8 mouse cellular contexts compared by ENCODE assay signal in genomic region chr8:70773833-70774232, GRCm38 (mm10). TPM values are rescaled to one million over a fixed set of nuclear protein-coding genes. Genes with fewer than 3 reads are reported as not detected.
DNase-seq lines count a peak whose midpoint lies in the region; ATAC-seq and TF ChIP-seq lines count a peak whose summit lies in the region.

No protein-coding gene starts in this region.

- H3K27me3 ChIP-seq in neural tube, embryonic 11.5 days (ENCODE audit: control insufficient read depth, insufficient read depth, low read length), result no peaks in the 10 kb centered on the region
- no peaks in the 10 kb centered on the region for H3K27me3 ChIP-seq in embryonic facial prominence, embryonic 13.5 days
- peaks cover 6% of the 10 kb centered on the region; the same call in 1 of the 2 replicates for H3K27me3 ChIP-seq in heart, embryonic 12.5 days (replicated peaks)
- no peaks in the 10 kb centered on the region for H3K27me3 ChIP-seq in kidney, embryonic 14.5 days (ENCODE audit: control insufficient read depth, insufficient read depth, low read length)
- no peaks in the 10 kb centered on the region for H3K27me3 ChIP-seq in lung, postnatal 0 days (replicated peaks; ENCODE audit: insufficient read depth, low read length)
- H3K27me3 ChIP-seq in stomach, embryonic 16.5 days (ENCODE audit: control insufficient read depth, insufficient read depth, low read length), result no peaks in the 10 kb centered on the region

- H3K9me3 ChIP-seq in neural tube, embryonic 11.5 days (ENCODE audit: control insufficient read depth, low read length), result no peaks in the 10 kb centered on the region
- H3K9me3 ChIP-seq in embryonic facial prominence, embryonic 13.5 days, result no peaks in the 10 kb centered on the region
- no peaks in the 10 kb centered on the region for H3K9me3 ChIP-seq in heart, embryonic 12.5 days (replicated peaks)
- H3K9me3 ChIP-seq in kidney, embryonic 14.5 days (ENCODE audit: control insufficient read depth, low read length), result no peaks in the 10 kb centered on the region
- no peaks in the 10 kb centered on the region for H3K9me3 ChIP-seq in lung, postnatal 0 days (ENCODE audit: low read length)
- H3K9me3 ChIP-seq in stomach, embryonic 16.5 days (replicated peaks; ENCODE audit: control insufficient read depth, low read length), result no peaks in the 10 kb centered on the region

- H3K4me3 ChIP-seq in neural tube, embryonic 11.5 days (ENCODE audit: low read depth, low read length), result no peak overlapping the region
- peak overlapping the region; percentile 7; the same call in 1 of the 2 replicates for H3K4me3 ChIP-seq in embryonic facial prominence, embryonic 13.5 days
- H3K4me3 ChIP-seq in heart, embryonic 12.5 days, result 0 out of 2 replicates have a peak overlapping the region, but pooled peaks have one; percentile 1
- H3K4me3 ChIP-seq in kidney, embryonic 14.5 days (ENCODE audit: low read length), result no peak overlapping the region
- H3K4me3 ChIP-seq in lung, postnatal 0 days (ENCODE audit: low read depth, low read length), result no peak overlapping the region
- H3K4me3 ChIP-seq in stomach, embryonic 16.5 days (replicated peaks; ENCODE audit: low read length), result peak overlapping the region; percentile 8

- no peak overlapping the region for H3K4me2 ChIP-seq in neural tube, embryonic 11.5 days (ENCODE audit: low read depth)
- H3K4me2 ChIP-seq in embryonic facial prominence, embryonic 13.5 days, result peak overlapping the region; percentile 83
- H3K4me2 ChIP-seq in heart, embryonic 12.5 days, result no peak overlapping the region; the same call in 1 of the 2 replicates
- H3K4me2 ChIP-seq in kidney, embryonic 14.5 days (replicated peaks; ENCODE audit: low read depth, low read length), result no peak overlapping the region
- H3K4me2 ChIP-seq in lung, postnatal 0 days (replicated peaks; ENCODE audit: low read depth, low read length), result no peak overlapping the region
- peak overlapping the region; percentile 41 for H3K4me2 ChIP-seq in stomach, embryonic 16.5 days (ENCODE audit: low read depth, low read length)

- H3K36me3 ChIP-seq in neural tube, embryonic 11.5 days (ENCODE audit: control insufficient read depth, insufficient read depth, low read length), result peaks cover 11% of the 10 kb centered on the region
- H3K36me3 ChIP-seq in embryonic facial prominence, embryonic 13.5 days, result peaks cover 71% of the 10 kb centered on the region
- H3K36me3 ChIP-seq in heart, embryonic 12.5 days, result peaks cover 57% of the 10 kb centered on the region
- peaks cover 62% of the 10 kb centered on the region for H3K36me3 ChIP-seq in kidney, embryonic 14.5 days (ENCODE audit: control insufficient read depth, insufficient read depth, low read length)
- H3K36me3 ChIP-seq in lung, postnatal 0 days (ENCODE audit: insufficient read depth, low read length), result peaks cover 3% of the 10 kb centered on the region; the same call in 1 of the 2 replicates
- H3K36me3 ChIP-seq in stomach, embryonic 16.5 days (ENCODE audit: control insufficient read depth, insufficient read depth, low read length), result peaks cover 30% of the 10 kb centered on the region

- peaks cover 13% of the 10 kb centered on the region; the same call in 1 of the 2 replicates for H3K4me1 ChIP-seq in neural tube, embryonic 11.5 days (ENCODE audit: control insufficient read depth, insufficient read depth, low read length)
- H3K4me1 ChIP-seq in embryonic facial prominence, embryonic 13.5 days, result peaks cover 52% of the 10 kb centered on the region
- H3K4me1 ChIP-seq in heart, embryonic 12.5 days (replicated peaks), result peaks cover 41% of the 10 kb centered on the region
- peaks cover 32% of the 10 kb centered on the region for H3K4me1 ChIP-seq in kidney, embryonic 14.5 days (ENCODE audit: control insufficient read depth, insufficient read depth, low read length)
- H3K4me1 ChIP-seq in lung, postnatal 0 days (ENCODE audit: insufficient read depth, low read depth, low read length), result peaks cover 10% of the 10 kb centered on the region; the same call in 1 of the 2 replicates
- H3K4me1 ChIP-seq in stomach, embryonic 16.5 days (ENCODE audit: control insufficient read depth, insufficient read depth, low read length), result peaks cover 51% of the 10 kb centered on the region

- TF ChIP-seq EP300 in lung, postnatal 0 days (IDR thresholded peaks at IDR 0.05), result no peak

- H3K27ac ChIP-seq in neural tube, embryonic 11.5 days (ENCODE audit: low read depth, low read length), result no peak overlapping the region
- peak overlapping the region; percentile 84 for H3K27ac ChIP-seq in embryonic facial prominence, embryonic 13.5 days
- no peak overlapping the region for H3K27ac ChIP-seq in heart, embryonic 12.5 days (ENCODE audit: poor library complexity, severe bottlenecking)
- H3K27ac ChIP-seq in kidney, embryonic 14.5 days (ENCODE audit: low read depth, low read length), result no peak overlapping the region
- H3K27ac ChIP-seq in lung, postnatal 0 days (ENCODE audit: low read length), result peak overlapping the region; percentile 54
- H3K27ac ChIP-seq in stomach, embryonic 16.5 days (ENCODE audit: low read length), result peak overlapping the region; percentile 89

- TF ChIP-seq CTCF in lung, postnatal 0 days (IDR thresholded peaks at IDR 0.05), result no peak

- no peak for ATAC-seq in neural tube, embryonic 11.5 days (ENCODE audit: insufficient read depth, low FRiP score, low TSS enrichment)
- no peak for ATAC-seq in embryonic facial prominence, embryonic 13.5 days (ENCODE audit: insufficient number of reproducible peaks, insufficient read depth, low FRiP score, low TSS enrichment, low read depth)
- ATAC-seq in heart, embryonic 12.5 days (ENCODE audit: insufficient number of reproducible peaks, low FRiP score), result no peak
- ATAC-seq in kidney, embryonic 14.5 days (ENCODE audit: low FRiP score, low TSS enrichment), result no peak
- ATAC-seq in lung, postnatal 0 days, result no peak
- peak; percentile 22; the same call in 1 of the 2 replicates for ATAC-seq in stomach, embryonic 16.5 days (ENCODE audit: insufficient read depth, low FRiP score)
- no peak for ATAC-seq in frontal cortex, adult (ENCODE audit: low TSS enrichment)

- WGBS in neural tube, embryonic 11.5 days, result 81% methylated on average over 9 of the region's 9 CpGs
- WGBS in embryonic facial prominence, embryonic 13.5 days, result 62% methylated on average over 9 of the region's 9 CpGs
- WGBS in heart, embryonic 12.5 days, result 52% methylated on average over 9 of the region's 9 CpGs
- 76% methylated on average over 9 of the region's 9 CpGs for WGBS in kidney, embryonic 14.5 days
- WGBS in lung, postnatal 0 days, result 24% methylated on average over 9 of the region's 9 CpGs
- 29% methylated on average over 9 of the region's 9 CpGs for WGBS in stomach, embryonic 16.5 days

- H3K9ac ChIP-seq in neural tube, embryonic 11.5 days (ENCODE audit: low read length), result peak overlapping the region; percentile 44
- peak overlapping the region; percentile 99 for H3K9ac ChIP-seq in embryonic facial prominence, embryonic 13.5 days
- H3K9ac ChIP-seq in heart, embryonic 12.5 days, result peak overlapping the region; percentile 52
- H3K9ac ChIP-seq in kidney, embryonic 14.5 days (ENCODE audit: low read depth, low read length), result peak overlapping the region; percentile 24; the same call in 1 of the 2 replicates
- peak overlapping the region; percentile 95; the same call in 1 of the 2 replicates for H3K9ac ChIP-seq in lung, postnatal 0 days (replicated peaks; ENCODE audit: low read depth)
- peak overlapping the region; percentile 98 for H3K9ac ChIP-seq in stomach, embryonic 16.5 days (ENCODE audit: low read length)

- no peak for DNase-seq in neural tube, embryonic 11.5 days (ENCODE audit: low spot score)
- no peak for DNase-seq in neural tube, embryonic 10.5 days (ENCODE audit: extremely low spot score, low spot score)
- peak; percentile 81 for DNase-seq in lung, postnatal 0 days (ENCODE audit: low spot score)

RNA-seq across cellular contexts. Expression of gene Pik3r2, which starts 2.7 kb away (rescaled TPM):
- 52.4 and 54.7 TPM in 2 replicates for polyA plus RNA-seq in neural tube, embryonic 11.5 days (2014; fragmentation: Nextera tagmentation; extraction: Ambion mirVana)
- 76.8 and 85.4 TPM in 2 replicates for polyA plus RNA-seq in embryonic facial prominence, embryonic 13.5 days (2015; fragmentation: Nextera tagmentation; extraction: Ambion mirVana)
- polyA plus RNA-seq in heart, embryonic 12.5 days (2016; fragmentation: Nextera tagmentation; extraction: Ambion mirVana), result 35.2 and 37.2 TPM in 2 replicates
- 33.3 and 49.1 TPM in 2 replicates for polyA plus RNA-seq in kidney, embryonic 14.5 days (2014; fragmentation: Nextera tagmentation; extraction: Ambion mirVana)
- 28.0 and 30.5 TPM in 2 replicates for polyA plus RNA-seq in lung, postnatal 0 days (2015; fragmentation: Nextera tagmentation; extraction: Ambion mirVana)
- polyA plus RNA-seq in stomach, embryonic 16.5 days (2015; fragmentation: Nextera tagmentation; extraction: Ambion mirVana), result 57.6 and 60.8 TPM in 2 replicates

RNA-seq across cellular contexts. Expression of gene Mpv17l2, which starts 13.1 kb away (rescaled TPM):
- polyA plus RNA-seq in neural tube, embryonic 11.5 days (2014; fragmentation: Nextera tagmentation; extraction: Ambion mirVana), result 40.7 and 41.3 TPM in 2 replicates
- 29.3 and 36.7 TPM in 2 replicates for polyA plus RNA-seq in embryonic facial prominence, embryonic 13.5 days (2015; fragmentation: Nextera tagmentation; extraction: Ambion mirVana)
- 37.2 and 37.9 TPM in 2 replicates for polyA plus RNA-seq in heart, embryonic 12.5 days (2016; fragmentation: Nextera tagmentation; extraction: Ambion mirVana)
- polyA plus RNA-seq in kidney, embryonic 14.5 days (2014; fragmentation: Nextera tagmentation; extraction: Ambion mirVana), result 47.9 and 52.7 TPM in 2 replicates
- 57.4 and 88.8 TPM in 2 replicates for polyA plus RNA-seq in lung, postnatal 0 days (2015; fragmentation: Nextera tagmentation; extraction: Ambion mirVana)
- 47.6 and 54.3 TPM in 2 replicates for polyA plus RNA-seq in stomach, embryonic 16.5 days (2015; fragmentation: Nextera tagmentation; extraction: Ambion mirVana)

RNA-seq across cellular contexts. Expression of gene Rab3a, which starts 19.4 kb away (rescaled TPM):
- polyA plus RNA-seq in neural tube, embryonic 11.5 days (2014; fragmentation: Nextera tagmentation; extraction: Ambion mirVana), result 97.9 and 111 TPM in 2 replicates
- 23.8 TPM in 2 replicates for polyA plus RNA-seq in embryonic facial prominence, embryonic 13.5 days (2015; fragmentation: Nextera tagmentation; extraction: Ambion mirVana)
- polyA plus RNA-seq in heart, embryonic 12.5 days (2016; fragmentation: Nextera tagmentation; extraction: Ambion mirVana), result 19.1 and 19.2 TPM in 2 replicates
- polyA plus RNA-seq in kidney, embryonic 14.5 days (2014; fragmentation: Nextera tagmentation; extraction: Ambion mirVana), result 14.3 and 16.4 TPM in 2 replicates
- polyA plus RNA-seq in lung, postnatal 0 days (2015; fragmentation: Nextera tagmentation; extraction: Ambion mirVana), result 17.6 and 28.6 TPM in 2 replicates
- 23.4 and 23.8 TPM in 2 replicates for polyA plus RNA-seq in stomach, embryonic 16.5 days (2015; fragmentation: Nextera tagmentation; extraction: Ambion mirVana)

RNA-seq across cellular contexts. Expression of gene Mast3, which starts 31.0 kb away (rescaled TPM):
- 10.5 and 14.7 TPM in 2 replicates for polyA plus RNA-seq in neural tube, embryonic 11.5 days (2014; fragmentation: Nextera tagmentation; extraction: Ambion mirVana)
- 12.5 and 13.8 TPM in 2 replicates for polyA plus RNA-seq in embryonic facial prominence, embryonic 13.5 days (2015; fragmentation: Nextera tagmentation; extraction: Ambion mirVana)
- polyA plus RNA-seq in heart, embryonic 12.5 days (2016; fragmentation: Nextera tagmentation; extraction: Ambion mirVana), result 7.2 and 8.1 TPM in 2 replicates
- 13.4 and 17.2 TPM in 2 replicates for polyA plus RNA-seq in kidney, embryonic 14.5 days (2014; fragmentation: Nextera tagmentation; extraction: Ambion mirVana)
- polyA plus RNA-seq in lung, postnatal 0 days (2015; fragmentation: Nextera tagmentation; extraction: Ambion mirVana), result 7.3 and 7.6 TPM in 2 replicates
- 10.0 and 10.5 TPM in 2 replicates for polyA plus RNA-seq in stomach, embryonic 16.5 days (2015; fragmentation: Nextera tagmentation; extraction: Ambion mirVana)

RNA-seq across cellular contexts. Expression of gene Il12rb1, which starts 34.4 kb away (rescaled TPM):
- not detected in 2 replicates for polyA plus RNA-seq in neural tube, embryonic 11.5 days (2014; fragmentation: Nextera tagmentation; extraction: Ambion mirVana)
- 0.07 and 0.54 TPM in 2 replicates for polyA plus RNA-seq in embryonic facial prominence, embryonic 13.5 days (2015; fragmentation: Nextera tagmentation; extraction: Ambion mirVana)
- polyA plus RNA-seq in heart, embryonic 12.5 days (2016; fragmentation: Nextera tagmentation; extraction: Ambion mirVana), result not detected in 2 replicates
- not detected in 2 replicates for polyA plus RNA-seq in kidney, embryonic 14.5 days (2014; fragmentation: Nextera tagmentation; extraction: Ambion mirVana)
- 0.13 and 0.16 TPM in 2 replicates for polyA plus RNA-seq in lung, postnatal 0 days (2015; fragmentation: Nextera tagmentation; extraction: Ambion mirVana)
- 0.23 TPM in 1 of 2 replicates, not detected in the other for polyA plus RNA-seq in stomach, embryonic 16.5 days (2015; fragmentation: Nextera tagmentation; extraction: Ambion mirVana)

Comparison
In these comparisons a context has a peak if more than half of its experiments do, and no peak if none do; other contexts are left out.
1. H3K27ac ChIP-seq: peak in embryonic facial prominence, embryonic 13.5 days (single experiment), lung, postnatal 0 days (single experiment) and stomach, embryonic 16.5 days (single experiment); none in neural tube, embryonic 11.5 days (single experiment), heart, embryonic 12.5 days (single experiment) and kidney, embryonic 14.5 days (single experiment).
2. H3K4me2 ChIP-seq: peak in embryonic facial prominence, embryonic 13.5 days (single experiment) and stomach, embryonic 16.5 days (single experiment); none in neural tube, embryonic 11.5 days (single experiment), heart, embryonic 12.5 days (single experiment), kidney, embryonic 14.5 days (single experiment) and lung, postnatal 0 days (single experiment).
3. H3K4me3 ChIP-seq: peak in embryonic facial prominence, embryonic 13.5 days (single experiment), heart, embryonic 12.5 days (single experiment) and stomach, embryonic 16.5 days (single experiment); none in neural tube, embryonic 11.5 days (single experiment), kidney, embryonic 14.5 days (single experiment) and lung, postnatal 0 days (single experiment).
4. H3K9ac ChIP-seq: peak in every context shown above with its lines; median percentile 99 in embryonic facial prominence, embryonic 13.5 days; 98 in stomach, embryonic 16.5 days; 95 in lung, postnatal 0 days; 52 in heart, embryonic 12.5 days; 44 in neural tube, embryonic 11.5 days; 24 in kidney, embryonic 14.5 days.